Mouse (Mus musculus) kidney, embryonic 14.5 days (tissue): ENCODE data around the gene Galnt17. TPM values are rescaled to one million over a fixed set of nuclear protein-coding genes. Genes with fewer than 3 reads are reported as not detected.

Source experiments
- ATAC-seq: fragments of 200-750 bp; cut with Nextera tagmentation; 2 replicates; pipeline ENCODE4 v1.8.0; 2017; ENCODE audit warnings: moderate number of reproducible peaks, mild to moderate bottlenecking, moderate TSS enrichment, moderate library complexity; ENCODE audit not compliant: low FRiP score, low TSS enrichment
- H3K27ac ChIP-seq: fragments of 300-500 bp; sonication (generic); 2 replicates; pipeline ENCODE4 v1.5.1; 2014; ENCODE audit warnings: low read depth, mild to moderate bottlenecking, low read length, moderate library complexity, mixed read lengths
- H3K27me3 ChIP-seq: fragments of 300-500 bp; sonication (generic); 2 replicates; pipeline ENCODE4 v1.6.1; 2014; ENCODE audit warnings: mild to moderate bottlenecking, low read length; ENCODE audit not compliant: control insufficient read depth, insufficient read depth
- H3K36me3 ChIP-seq: fragments of 300-500 bp; sonication (generic); 2 replicates; pipeline ENCODE4 v1.6.1; 2014; ENCODE audit warnings: low read length, mixed read lengths; ENCODE audit not compliant: control insufficient read depth, insufficient read depth
- H3K4me1 ChIP-seq: fragments of 300-500 bp; sonication (generic); 2 replicates; pipeline ENCODE4 v1.6.1; 2014; ENCODE audit warnings: low read length, mixed read lengths; ENCODE audit not compliant: control insufficient read depth, insufficient read depth
- H3K4me2 ChIP-seq: fragments of 300-500 bp; sonication (generic); replicated peaks from 2 replicates; pipeline ENCODE4 v1.6.1; 2014; ENCODE audit warnings: low read depth, mild to moderate bottlenecking, low read length
- H3K4me3 ChIP-seq: fragments of 300-500 bp; sonication (generic); 2 replicates; pipeline ENCODE4 v1.5.1; 2014; ENCODE audit warnings: mild to moderate bottlenecking, low read length
- H3K9ac ChIP-seq: fragments of 300-500 bp; sonication (generic); 2 replicates; pipeline ENCODE4 v1.6.1; 2014; ENCODE audit warnings: low read depth, mild to moderate bottlenecking, low read length, moderate library complexity
- H3K9me3 ChIP-seq: fragments of 300-500 bp; sonication (generic); 2 replicates; pipeline ENCODE4 v1.6.1; 2016; ENCODE audit warnings: low read length; ENCODE audit not compliant: control insufficient read depth
- WGBS: fragments of 180-500 bp; shearing (Covaris S2); extraction: QIAGEN DNeasy Blood & Tissue Kit; methylation state at CpG from one replicate; pipeline ENCODE4 v1.1.7; 2014; 5-methylcytosine and 5-hydroxymethylcytosine counted together
- polyA plus RNA-seq: library from polyadenylated mRNA; unstranded; fragments of >200 nt; fragmentation: Nextera tagmentation; extraction: Ambion mirVana; gene quantifications from 2 replicates; pipeline ENCODE4 v1.2.1, GENCODE M21; 2014

Galnt17 gene
- polyA plus RNA-seq, 1 experiment from 2014 or later = 2.3 TPM

DNA sequence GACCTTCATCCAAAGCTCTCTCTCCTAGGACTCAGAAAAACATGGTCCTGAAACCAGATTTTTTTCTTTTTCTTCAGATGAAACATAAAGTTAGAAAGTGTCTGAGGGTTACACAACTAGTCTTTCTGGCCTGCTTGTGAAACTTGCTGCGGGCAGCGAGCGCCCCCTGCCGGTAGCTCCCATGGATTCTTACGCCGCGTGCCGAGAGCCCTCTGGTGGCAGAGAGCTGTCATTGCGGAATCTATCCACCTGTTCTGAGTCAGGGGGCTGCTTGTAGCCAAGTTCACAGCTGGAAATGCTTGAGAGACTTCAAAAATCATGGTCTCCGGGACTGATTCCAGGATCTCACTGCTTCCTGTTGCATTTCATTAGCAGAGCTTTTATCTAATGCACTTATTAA lies 454.9 kb downstream of the Galnt17 start:
- no peak overlapping the region for H3K9ac ChIP-seq
- H3K4me3 ChIP-seq = no peak overlapping the region
- peak; percentile 56; the same call in 1 of the 2 replicates for ATAC-seq
- H3K4me1 ChIP-seq = peaks cover 2% of the 10 kb centered on the region; the same call in 1 of the 2 replicates
- H3K27me3 ChIP-seq = no peaks in the 10 kb centered on the region
- no peak overlapping the region for H3K4me2 ChIP-seq
- WGBS = 2% methylated on average over 10 of the region's 10 CpGs
- H3K36me3 ChIP-seq = no peaks in the 10 kb centered on the region
- no peaks in the 10 kb centered on the region for H3K9me3 ChIP-seq
- H3K27ac ChIP-seq = no peak overlapping the region

DNA sequence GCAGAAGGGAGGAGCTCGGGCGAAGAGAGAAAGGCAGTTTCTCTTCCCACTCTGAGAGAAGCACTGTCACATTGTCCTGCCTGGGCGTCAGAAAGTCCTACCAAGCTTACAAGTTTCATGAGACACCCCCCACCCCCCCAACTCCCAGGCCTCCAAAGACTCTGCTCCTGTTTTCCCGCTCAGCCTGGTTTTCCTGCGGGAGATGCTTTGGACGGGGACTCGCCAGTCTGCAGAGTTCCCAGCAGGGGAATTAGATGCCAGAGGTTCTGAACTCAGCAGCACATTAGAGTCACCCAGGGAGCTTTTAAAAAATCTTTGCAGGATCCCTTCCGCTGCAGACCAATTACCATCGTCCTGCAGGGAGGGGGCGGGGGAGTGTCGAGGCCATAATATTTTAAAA lies 456.1 kb downstream of the Galnt17 start:
- no peak overlapping the region for H3K27ac ChIP-seq
- H3K4me3 ChIP-seq = peak overlapping the region; percentile 12; the same call in 1 of the 2 replicates
- peaks cover 2% of the 10 kb centered on the region; the same call in 1 of the 2 replicates for H3K4me1 ChIP-seq
- H3K36me3 ChIP-seq = no peaks in the 10 kb centered on the region
- peak overlapping the region; percentile 12; the same call in 1 of the 2 replicates for H3K4me2 ChIP-seq
- no peak for ATAC-seq
- no peaks in the 10 kb centered on the region for H3K9me3 ChIP-seq
- 6% methylated on average over 11 of the region's 11 CpGs for WGBS
- H3K27me3 ChIP-seq = no peaks in the 10 kb centered on the region
- H3K9ac ChIP-seq = peak overlapping the region; percentile 20; the same call in 1 of the 2 replicates

DNA sequence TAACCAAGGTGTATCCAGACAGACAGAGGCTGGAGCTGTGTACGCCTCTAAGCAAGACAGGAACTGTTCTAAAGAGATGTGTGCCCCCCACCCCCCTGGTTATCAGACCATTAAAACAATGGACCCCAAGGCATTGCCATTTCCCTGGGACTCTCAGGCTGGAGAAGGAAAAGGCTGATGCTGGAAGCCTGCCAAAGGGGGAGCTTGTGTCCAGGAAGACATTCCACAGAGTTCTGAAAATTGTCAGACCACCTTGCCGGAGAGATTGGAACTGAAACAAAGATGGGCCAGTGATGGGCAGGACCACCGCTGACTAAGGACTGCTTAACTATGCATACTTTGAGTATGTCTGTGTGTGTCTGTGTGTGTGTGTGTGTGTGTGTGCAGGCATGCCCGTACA lies 458.7 kb downstream of the Galnt17 start:
- Histone ChIP-seq H3K4me3 (no peak overlapping the region), H3K4me2 (no peak overlapping the region), H3K9me3 (no peaks in the 10 kb centered on the region), H3K9ac (no peak overlapping the region), H3K36me3 (no peaks in the 10 kb centered on the region), H3K4me1 (peaks cover 2% of the 10 kb centered on the region; the same call in 1 of the 2 replicates), H3K27ac (no peak overlapping the region), H3K27me3 (no peaks in the 10 kb centered on the region)
- 62% methylated on average over 4 of the region's 4 CpGs for WGBS
- no peak for ATAC-seq

DNA sequence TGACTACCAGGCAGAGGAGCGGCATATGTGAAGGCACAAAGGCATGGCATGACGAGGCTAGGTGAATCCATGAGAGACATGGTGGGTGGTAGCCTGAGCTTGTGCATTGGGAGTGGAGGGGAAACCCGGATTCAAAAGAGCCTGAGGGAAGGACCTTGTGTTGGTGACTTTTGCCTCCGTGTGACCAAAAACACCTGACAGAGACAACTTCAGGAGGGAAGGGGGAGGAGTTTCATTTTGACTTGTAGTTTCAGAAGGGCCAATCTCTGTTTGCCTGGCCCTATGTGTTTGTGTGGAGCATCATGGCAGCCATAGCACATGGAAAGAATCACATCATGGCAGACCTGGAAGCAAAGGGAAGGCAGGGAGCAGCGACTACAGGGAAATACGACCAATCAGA lies 459.7 kb downstream of the Galnt17 start:
- Histone ChIP-seq H3K4me3 (no peak overlapping the region), H3K27me3 (no peaks in the 10 kb centered on the region), H3K36me3 (no peaks in the 10 kb centered on the region), H3K9me3 (no peaks in the 10 kb centered on the region), H3K4me2 (no peak overlapping the region), H3K27ac (no peak overlapping the region), H3K9ac (no peak overlapping the region), H3K4me1 (peaks cover 2% of the 10 kb centered on the region; the same call in 1 of the 2 replicates)
- ATAC-seq = no peak
- 86% methylated on average over 6 of the region's 6 CpGs for WGBS

DNA sequence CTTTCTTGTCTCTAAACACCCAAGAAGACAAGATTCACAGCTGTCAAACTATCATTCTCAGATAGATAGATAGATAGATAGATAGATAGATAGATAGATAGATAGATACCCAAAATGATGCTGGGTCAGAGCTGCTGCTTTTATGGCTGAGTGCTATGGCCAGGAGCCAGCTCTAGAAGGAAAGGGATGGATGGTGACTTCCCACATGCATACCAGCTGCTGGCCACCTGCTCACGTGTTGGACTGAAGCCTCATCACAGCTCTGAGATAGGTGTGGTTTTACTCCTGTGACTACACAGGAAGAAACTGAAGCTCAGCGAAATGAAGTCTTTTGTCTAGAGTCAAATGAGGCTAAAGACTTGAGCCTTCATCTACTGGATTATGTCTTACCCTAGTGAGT lies 482.5 kb downstream of the Galnt17 start:
- Histone ChIP-seq H3K4me2 (no peak overlapping the region), H3K36me3 (no peaks in the 10 kb centered on the region), H3K27me3 (no peaks in the 10 kb centered on the region), H3K4me3 (no peak overlapping the region), H3K9me3 (no peaks in the 10 kb centered on the region; the same call in 1 of the 2 replicates), H3K4me1 (no peaks in the 10 kb centered on the region), H3K9ac (no peak overlapping the region), H3K27ac (no peak overlapping the region)
- 86% methylated on average over 2 of the region's 2 CpGs for WGBS
- ATAC-seq = no peak
